Mouse (Mus musculus): Measurements from ENCODE around the gene Ppp1r12b.
"Not testable (repeated sequence)": the region's sequence is repeated elsewhere in the genome, so short reads cannot be mapped to it uniquely, and the experiment has no call there.

Gene Ppp1r12b

DNA sequence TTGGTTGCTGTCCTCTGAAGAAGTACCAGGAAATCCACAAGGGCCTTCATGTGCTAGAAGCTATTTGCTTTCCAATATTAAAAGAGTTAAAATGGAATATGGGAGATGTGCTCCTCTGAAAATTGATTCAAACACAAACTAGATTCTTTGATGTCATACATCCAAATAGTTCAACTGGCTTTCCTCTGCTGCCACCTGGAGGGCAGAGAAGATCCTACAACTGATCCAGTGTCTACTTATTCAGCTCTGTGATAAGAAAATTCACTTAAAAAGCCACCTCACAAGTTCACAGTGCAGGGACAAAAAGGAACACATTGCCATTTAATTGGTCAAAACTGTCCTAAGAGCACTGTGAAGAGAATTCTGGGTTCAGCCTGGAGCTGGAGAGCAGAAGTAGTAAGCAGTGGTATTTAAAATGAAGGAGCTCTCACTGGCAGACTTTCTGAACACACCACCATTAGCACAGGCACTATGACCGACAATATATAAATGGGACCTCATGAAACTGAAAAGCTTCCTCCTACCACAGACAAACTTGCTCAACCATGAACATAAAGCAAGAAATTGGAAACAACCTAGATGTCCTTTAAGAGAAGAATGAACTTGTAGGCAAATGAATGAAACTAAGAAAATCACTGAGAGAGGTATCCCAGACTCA lies 101.3 kb downstream of the Ppp1r12b start:
- Histone ChIP-seq H3K4me1 (replicated peaks; ENCODE audit: low read depth, low read length) (0 out of 2 replicates have a peak, but pooled peaks cover 2% of the 10 kb centered on the region), H3K4me3 (replicated peaks; ENCODE audit: low read length) (no peak overlapping the region), H3K9me3 (ENCODE audit: low read length) (no peaks in the 10 kb centered on the region), H3K27me3 (ENCODE audit: insufficient read depth, low read length) (no peaks in the 10 kb centered on the region), H3K36me3 (ENCODE audit: insufficient read depth, low read length) (no peaks in the 10 kb centered on the region)
- TF ChIP-seq CTCF (conservative IDR thresholded peaks at IDR 0.05; ENCODE audit: low read length) (peak; percentile 78), NANOG (IDR thresholded peaks at IDR 0.05; ENCODE audit: borderline replicate concordance, low read length) (no peak), POU5F1 (IDR thresholded peaks at IDR 0.05; ENCODE audit: borderline replicate concordance, low read length) (no peak)

GRCm38 (mm10) chr1:134852797-134853196 lies 102.9 kb downstream of the Ppp1r12b start:
- no peak for TF ChIP-seq NANOG (IDR thresholded peaks at IDR 0.05; ENCODE audit: borderline replicate concordance, low read length)
- no peak for TF ChIP-seq POU5F1 (IDR thresholded peaks at IDR 0.05; ENCODE audit: borderline replicate concordance, low read length)
- TF ChIP-seq CTCF (conservative IDR thresholded peaks at IDR 0.05; ENCODE audit: low read length), result no peak
- H3K4me1 ChIP-seq (replicated peaks; ENCODE audit: low read depth, low read length), result 0 out of 2 replicates have a peak, but pooled peaks cover 4% of the 10 kb centered on the region
- no peaks in the 10 kb centered on the region for H3K36me3 ChIP-seq (ENCODE audit: insufficient read depth, low read length)
- H3K27me3 ChIP-seq (ENCODE audit: insufficient read depth, low read length), result no peaks in the 10 kb centered on the region
- H3K4me3 ChIP-seq (replicated peaks; ENCODE audit: low read length), result no peak overlapping the region
- no peaks in the 10 kb centered on the region for H3K9me3 ChIP-seq (ENCODE audit: low read length)

DNA sequence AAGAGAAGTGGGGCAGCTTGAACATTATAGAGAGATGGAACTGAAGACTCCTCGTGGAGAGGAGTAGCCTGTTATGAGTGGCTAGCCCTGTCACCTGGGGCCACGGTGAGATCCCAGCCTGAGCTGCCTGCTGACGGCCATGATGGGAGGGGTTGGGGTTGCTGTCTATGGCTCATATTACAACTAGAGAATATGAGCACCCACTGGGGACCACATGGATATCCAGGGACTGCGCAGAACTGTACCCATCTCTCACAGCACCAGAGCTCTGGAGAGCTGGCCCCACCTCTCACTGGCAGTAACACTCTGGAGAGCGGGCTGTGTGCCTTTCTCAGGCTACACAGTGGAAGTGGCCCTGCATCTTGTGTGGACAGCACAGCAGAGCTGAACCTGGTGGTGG lies 104.5 kb downstream of the Ppp1r12b start:
- H3K36me3 ChIP-seq (ENCODE audit: insufficient read depth, low read length), result no peaks in the 10 kb centered on the region
- H3K9me3 ChIP-seq (ENCODE audit: low read length), result no peaks in the 10 kb centered on the region
- H3K4me3 ChIP-seq (replicated peaks; ENCODE audit: low read length), result no peak overlapping the region
- H3K4me1 ChIP-seq (replicated peaks; ENCODE audit: low read depth, low read length), result 0 out of 2 replicates have a peak, but pooled peaks cover 4% of the 10 kb centered on the region
- no peaks in the 10 kb centered on the region for H3K27me3 ChIP-seq (ENCODE audit: insufficient read depth, low read length)
- TF ChIP-seq POU5F1 (IDR thresholded peaks at IDR 0.05; ENCODE audit: borderline replicate concordance, low read length), result no peak
- no peak for TF ChIP-seq CTCF (conservative IDR thresholded peaks at IDR 0.05; ENCODE audit: low read length)
- TF ChIP-seq NANOG (IDR thresholded peaks at IDR 0.05; ENCODE audit: borderline replicate concordance, low read length), result no peak

DNA sequence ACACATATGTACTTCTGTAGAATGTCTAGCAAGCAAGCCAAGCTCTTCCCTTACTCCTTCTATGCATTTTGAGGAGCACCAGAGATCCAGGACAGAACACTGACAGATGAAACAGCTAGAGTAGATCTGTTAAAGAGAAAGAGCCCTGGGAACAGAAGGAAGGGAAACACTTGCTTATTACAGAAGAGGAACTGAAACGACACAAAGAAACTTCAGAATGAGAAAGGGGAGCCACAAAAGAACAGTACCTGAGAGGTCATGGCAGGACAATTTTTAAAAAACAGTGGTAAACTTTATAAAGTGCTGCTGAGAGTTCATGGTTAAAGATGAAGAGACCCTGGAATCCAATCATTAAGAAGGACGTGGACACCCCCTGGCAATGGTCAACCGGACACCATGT lies 105.4 kb downstream of the Ppp1r12b start:
- H3K36me3 ChIP-seq (ENCODE audit: insufficient read depth, low read length), result no peaks in the 10 kb centered on the region

GRCm38 (mm10) chr1:134847851-134848250 lies 107.9 kb downstream of the Ppp1r12b start:
- TF ChIP-seq NANOG (IDR thresholded peaks at IDR 0.05; ENCODE audit: borderline replicate concordance, low read length) (no peak), CTCF (conservative IDR thresholded peaks at IDR 0.05; ENCODE audit: low read length) (no peak)
- no peaks in the 10 kb centered on the region for H3K9me3 ChIP-seq (ENCODE audit: low read length)
- no peaks in the 10 kb centered on the region for H3K27me3 ChIP-seq (ENCODE audit: insufficient read depth, low read length)
- 0 out of 2 replicates have a peak, but pooled peaks cover 4% of the 10 kb centered on the region for H3K4me1 ChIP-seq (replicated peaks; ENCODE audit: low read depth, low read length)
- no peaks in the 10 kb centered on the region for H3K36me3 ChIP-seq (ENCODE audit: insufficient read depth, low read length)
- H3K4me3 ChIP-seq (replicated peaks; ENCODE audit: low read length), result no peak overlapping the region

More for the DNA sequence above, 105.4 kb downstream of the Ppp1r12b start:
- Histone ChIP-seq H3K4me1 (replicated peaks; ENCODE audit: low read depth, low read length) (0 out of 2 replicates have a peak, but pooled peaks cover 4% of the 10 kb centered on the region), H3K9me3 (ENCODE audit: low read length) (no peaks in the 10 kb centered on the region), H3K27me3 (ENCODE audit: insufficient read depth, low read length) (no peaks in the 10 kb centered on the region), H3K4me3 (replicated peaks; ENCODE audit: low read length) (no peak overlapping the region)
- no peak for TF ChIP-seq NANOG (IDR thresholded peaks at IDR 0.05; ENCODE audit: borderline replicate concordance, low read length)
- TF ChIP-seq CTCF (conservative IDR thresholded peaks at IDR 0.05; ENCODE audit: low read length), result no peak
- no peak for TF ChIP-seq POU5F1 (IDR thresholded peaks at IDR 0.05; ENCODE audit: borderline replicate concordance, low read length)

DNA sequence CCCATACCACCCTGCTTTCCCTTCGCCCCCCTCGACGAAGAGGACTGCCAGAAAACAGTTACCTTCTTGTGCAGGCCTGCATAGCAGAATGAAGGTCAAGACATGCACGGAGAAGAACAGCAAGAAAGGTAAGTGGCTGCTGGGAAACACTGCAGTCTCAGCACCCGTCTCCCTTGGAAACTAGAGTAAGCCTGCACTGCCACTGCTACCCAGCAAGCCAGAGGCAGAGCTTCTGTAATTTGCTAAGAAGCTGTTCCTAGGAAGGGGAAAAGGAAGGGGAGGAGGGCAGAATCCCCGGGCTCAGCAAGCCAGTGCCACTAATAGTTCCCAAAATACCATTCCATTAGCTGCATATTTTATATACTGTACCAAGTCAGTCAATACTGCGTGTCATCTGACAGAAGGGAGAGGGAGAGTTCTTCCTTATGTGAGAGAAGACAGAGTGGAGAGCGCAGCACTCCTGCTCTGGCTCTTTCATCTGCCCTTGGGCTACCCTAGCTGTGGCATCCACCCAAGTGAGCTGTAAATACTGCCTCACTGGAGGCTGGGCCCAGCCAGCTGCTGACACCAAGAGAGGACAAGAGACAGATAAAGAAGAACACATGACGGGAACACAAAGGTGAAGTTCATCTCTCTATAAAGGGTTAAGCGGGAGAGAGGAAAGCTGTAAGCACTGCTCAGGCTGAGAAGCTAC lies 109.3 kb downstream of the Ppp1r12b start:
- no peaks in the 10 kb centered on the region for H3K9me3 ChIP-seq (ENCODE audit: low read length)
- TF ChIP-seq POU5F1 (IDR thresholded peaks at IDR 0.05; ENCODE audit: borderline replicate concordance, low read length) (no peak), NANOG (IDR thresholded peaks at IDR 0.05; ENCODE audit: borderline replicate concordance, low read length) (no peak), CTCF (conservative IDR thresholded peaks at IDR 0.05; ENCODE audit: low read length) (no peak)
- 0 out of 2 replicates have a peak, but pooled peaks cover 4% of the 10 kb centered on the region for H3K4me1 ChIP-seq (replicated peaks; ENCODE audit: low read depth, low read length)
- no peaks in the 10 kb centered on the region for H3K27me3 ChIP-seq (ENCODE audit: insufficient read depth, low read length)
- H3K4me3 ChIP-seq (replicated peaks; ENCODE audit: low read length), result no peak overlapping the region
- H3K36me3 ChIP-seq (ENCODE audit: insufficient read depth, low read length), result no peaks in the 10 kb centered on the region

- Histone ChIP-seq H3K36me3 (ENCODE audit: insufficient read depth, low read length) (no peaks in the 10 kb centered on the region), H3K4me1 (replicated peaks; ENCODE audit: low read depth, low read length) (no peaks in the 10 kb centered on the region), H3K9me3 (ENCODE audit: low read length) (no peaks in the 10 kb centered on the region), H3K4me3 (replicated peaks; ENCODE audit: low read length) (no peak overlapping the region), H3K27me3 (ENCODE audit: insufficient read depth, low read length) (no peaks in the 10 kb centered on the region)
- TF ChIP-seq CTCF (conservative IDR thresholded peaks at IDR 0.05; ENCODE audit: low read length) (no peak), POU5F1 (IDR thresholded peaks at IDR 0.05; ENCODE audit: borderline replicate concordance, low read length) (no peak), NANOG (IDR thresholded peaks at IDR 0.05; ENCODE audit: borderline replicate concordance, low read length) (no peak)
Measured at GRCm38 (mm10) chr1:134843369-134843768, 112.4 kb downstream of the Ppp1r12b start.

- no peaks in the 10 kb centered on the region for H3K9me3 ChIP-seq (ENCODE audit: low read length)
- H3K36me3 ChIP-seq (ENCODE audit: insufficient read depth, low read length), result peaks cover 26% of the 10 kb centered on the region
- no peak for TF ChIP-seq CTCF (conservative IDR thresholded peaks at IDR 0.05; ENCODE audit: low read length)
- no peak for TF ChIP-seq NANOG (IDR thresholded peaks at IDR 0.05; ENCODE audit: borderline replicate concordance, low read length)
- TF ChIP-seq POU5F1 (IDR thresholded peaks at IDR 0.05; ENCODE audit: borderline replicate concordance, low read length), result no peak
- no peaks in the 10 kb centered on the region for H3K27me3 ChIP-seq (ENCODE audit: insufficient read depth, low read length)
- H3K4me1 ChIP-seq (replicated peaks; ENCODE audit: low read depth, low read length), result no peaks in the 10 kb centered on the region; the same call in 1 of the 2 replicates
- H3K4me3 ChIP-seq (replicated peaks; ENCODE audit: low read length), result no peak overlapping the region
Measured at GRCm38 (mm10) chr1:134836909-134837480, 118.7 kb downstream of the Ppp1r12b start.

- not testable (repeated sequence) for H3K4me1 ChIP-seq (replicated peaks; ENCODE audit: low read depth, low read length); H3K27me3 ChIP-seq (ENCODE audit: insufficient read depth, low read length); H3K9me3 ChIP-seq (ENCODE audit: low read length); H3K4me3 ChIP-seq (replicated peaks; ENCODE audit: low read length)
- peaks cover 17% of the 10 kb centered on the region for H3K36me3 ChIP-seq (ENCODE audit: insufficient read depth, low read length)
Measured at GRCm38 (mm10) chr1:134830881-134831280, 124.9 kb downstream of the Ppp1r12b start.
